Mouse (Mus musculus) adrenal gland, adult (tissue): Measurements from ENCODE around the gene Omt2a.
A peak's percentile ranks its signal among the peaks of the same experiment; 100 is the strongest.
"Not testable (repeated sequence)": the region's sequence is repeated elsewhere in the genome, so short reads cannot be mapped to it uniquely, and the experiment has no call there.

Experiments used
- DNase-seq, 2 experiments: peaks; one replicate each; pipeline ENCODE4 v3.0.0; 2022 to 2023; ENCODE audit warnings: low spot score in 1 of 2; ENCODE audit not compliant: inconsistent age in 2 of 2

The Omt2a gene

DNA sequence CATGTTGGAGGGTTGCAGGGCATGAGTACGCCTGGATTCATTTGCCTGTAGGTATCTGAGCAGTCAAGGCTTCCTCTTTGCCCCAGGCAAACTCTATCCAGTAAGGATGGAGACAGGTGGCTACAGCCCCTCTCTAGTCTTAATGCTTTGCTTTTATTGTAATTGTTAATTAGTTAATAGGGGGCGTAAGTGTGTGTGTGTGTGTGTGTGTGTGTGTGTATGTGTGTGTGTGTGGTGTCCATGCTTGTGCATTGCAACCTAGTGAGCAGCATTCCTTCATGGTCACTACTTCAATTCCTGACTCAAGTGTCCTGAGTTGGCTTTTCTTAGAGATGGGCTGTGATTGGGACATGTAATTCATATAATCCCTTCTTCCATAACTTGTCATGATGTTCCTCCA is at the start of gene Omt2a:
Omt2a (minus strand) TSS at position 101 of the 400 bp plus-strand sequence.
- no peak for DNase-seq

DNA sequence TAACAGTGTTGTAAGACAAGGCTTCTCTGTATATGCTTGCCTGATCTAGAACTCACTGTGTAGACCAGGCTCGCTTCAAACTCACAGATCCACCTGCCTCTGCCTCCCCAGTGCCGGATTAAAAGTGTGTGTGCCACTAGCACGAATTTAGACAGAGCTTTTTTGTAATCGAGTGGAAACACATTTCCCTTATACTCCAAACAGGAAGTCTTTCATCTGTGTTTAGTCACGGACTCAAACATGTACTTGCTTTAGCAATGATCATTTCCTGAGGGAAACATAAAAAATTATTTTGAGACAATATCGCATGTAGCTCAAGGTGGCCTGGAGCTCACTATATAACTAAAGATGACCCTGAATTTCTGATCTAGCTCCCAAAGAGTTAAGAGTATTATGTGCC is 48.8 kb upstream of the Omt2a start:
- no peak for DNase-seq

DNA sequence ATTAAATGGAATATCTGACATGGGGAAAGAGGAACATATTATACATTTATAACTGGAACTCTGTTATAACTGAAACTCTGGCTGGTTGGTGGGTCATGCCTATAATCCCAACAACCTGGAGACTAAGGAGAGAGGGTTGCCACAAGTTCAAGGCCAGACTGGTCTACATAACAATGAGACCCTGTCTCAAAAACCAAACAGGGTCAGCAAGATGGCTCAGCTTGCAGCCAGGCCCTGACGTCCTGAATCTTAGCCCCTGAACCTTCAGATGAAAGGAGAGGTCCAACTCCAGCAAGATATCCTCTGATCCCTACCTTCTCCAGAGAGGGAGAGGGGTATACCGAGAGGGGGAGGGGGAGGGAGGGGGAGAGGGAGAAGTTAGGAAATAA is 45.9 kb upstream of the Omt2a start:
- DNase-seq: no peak

- no peak for DNase-seq
Measured at GRCm38 (mm10) chr9:78359750-78360483, 45.3 kb upstream of the Omt2a start.

GRCm38 (mm10) chr9:78358053-78358452 is 43.5 kb upstream of the Omt2a start:
- DNase-seq: peak; percentile 47 to 80

GRCm38 (mm10) chr9:78355611-78356010 is 41.0 kb upstream of the Omt2a start, which contains the start of gene Gsta2:
TSS of gene Gsta2 (minus strand) at chr9:78355788.
- no peak for DNase-seq

DNA sequence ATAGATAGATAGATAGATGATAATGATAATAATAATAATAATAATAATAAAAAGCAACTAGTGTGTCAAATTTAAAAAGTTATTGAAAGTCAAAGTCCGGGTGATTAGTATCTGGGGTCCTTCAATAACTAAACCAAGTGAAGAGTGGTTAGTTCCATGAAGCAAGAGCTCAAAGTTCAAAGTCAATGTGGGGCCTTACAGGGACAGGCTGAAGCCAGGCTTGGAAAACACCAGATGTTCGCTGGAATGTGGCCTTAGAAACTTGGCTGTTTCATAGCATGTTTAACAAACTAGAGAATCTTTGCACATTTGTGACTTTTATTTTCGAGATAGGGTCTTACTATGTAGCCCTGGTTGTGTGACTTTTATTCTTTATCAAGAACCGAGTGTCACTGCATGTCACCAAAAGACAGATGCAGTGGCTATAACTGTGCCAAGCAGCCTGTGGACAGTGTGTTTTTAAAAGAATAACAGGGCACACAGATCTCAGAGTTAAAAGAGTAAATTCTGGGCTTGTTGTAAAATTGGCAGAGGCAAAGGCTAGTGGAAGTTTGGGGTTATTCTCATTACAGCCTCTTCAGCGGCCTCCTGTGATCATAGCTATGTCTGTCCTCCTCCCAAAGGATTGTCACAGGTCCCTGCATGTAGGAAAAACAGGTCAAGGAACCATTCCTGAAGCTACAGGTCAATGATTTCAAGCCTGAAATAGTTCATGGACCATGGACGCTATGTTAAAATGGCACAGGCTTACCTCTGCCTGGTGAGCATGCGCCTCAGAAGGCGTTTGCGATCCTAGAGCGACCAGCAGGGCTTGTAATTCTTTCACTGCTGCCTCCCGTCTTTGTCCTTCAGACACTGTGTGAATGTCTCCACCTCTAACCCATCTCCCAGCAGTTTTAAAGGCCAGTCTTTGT is 40.3 kb upstream of the Omt2a start:
- no peak for DNase-seq

DNA sequence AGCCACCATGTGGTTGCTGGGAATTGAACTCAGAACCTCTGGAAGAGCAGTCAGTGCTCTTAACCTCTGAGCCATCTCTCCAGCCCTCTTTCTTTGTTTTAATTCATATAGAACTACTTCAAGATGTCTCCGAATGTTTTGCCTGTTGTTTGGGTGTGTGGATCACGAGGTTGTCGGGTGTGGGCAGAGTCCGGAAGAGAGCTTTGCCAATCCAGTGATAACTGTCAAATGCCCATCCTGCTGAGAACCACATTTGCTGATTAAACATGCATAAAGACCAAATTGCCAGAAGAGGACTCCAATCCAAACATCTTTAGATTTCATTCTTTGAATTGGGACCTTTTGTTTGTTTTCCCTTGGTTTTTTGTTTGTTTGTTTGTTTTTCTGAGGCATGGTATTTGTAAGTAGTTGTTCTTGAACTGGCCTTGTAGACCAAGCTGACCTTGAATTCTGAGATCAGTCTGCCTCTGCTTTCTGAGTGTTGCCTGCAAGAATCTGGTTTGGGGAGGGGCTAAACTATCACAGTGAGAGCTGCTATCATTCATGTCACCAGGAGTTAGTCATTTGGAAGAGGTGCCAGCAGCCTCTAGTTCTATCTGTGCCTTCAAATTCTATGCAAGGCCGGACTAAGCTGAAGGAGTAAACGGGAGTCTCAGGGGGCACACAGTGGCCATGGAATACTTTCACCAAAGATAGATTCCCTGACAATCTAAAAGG is 37.1 kb upstream of the Omt2a start:
- peak; percentile 46 to 70 for DNase-seq

DNA sequence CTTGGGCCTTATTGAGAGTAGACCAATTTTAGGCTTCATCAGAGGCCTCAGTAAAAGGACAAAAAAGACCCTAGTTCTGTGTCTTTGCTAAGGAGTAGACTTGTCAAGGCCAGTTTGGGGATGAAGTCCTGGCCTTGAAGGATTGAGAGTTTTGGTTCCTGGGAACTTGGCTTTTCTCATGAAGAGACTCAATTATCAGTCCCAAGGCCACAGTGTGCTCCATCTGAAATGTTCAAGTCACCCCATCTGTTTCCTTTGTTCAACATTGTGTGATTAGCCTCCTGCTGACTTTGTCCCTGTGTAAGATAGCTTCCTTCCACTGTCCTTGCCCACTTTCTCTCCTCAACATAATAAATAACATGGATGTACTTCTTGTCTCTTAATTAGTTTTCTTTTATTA is 35.4 kb upstream of the Omt2a start:
- not testable (repeated sequence) for DNase-seq

DNA sequence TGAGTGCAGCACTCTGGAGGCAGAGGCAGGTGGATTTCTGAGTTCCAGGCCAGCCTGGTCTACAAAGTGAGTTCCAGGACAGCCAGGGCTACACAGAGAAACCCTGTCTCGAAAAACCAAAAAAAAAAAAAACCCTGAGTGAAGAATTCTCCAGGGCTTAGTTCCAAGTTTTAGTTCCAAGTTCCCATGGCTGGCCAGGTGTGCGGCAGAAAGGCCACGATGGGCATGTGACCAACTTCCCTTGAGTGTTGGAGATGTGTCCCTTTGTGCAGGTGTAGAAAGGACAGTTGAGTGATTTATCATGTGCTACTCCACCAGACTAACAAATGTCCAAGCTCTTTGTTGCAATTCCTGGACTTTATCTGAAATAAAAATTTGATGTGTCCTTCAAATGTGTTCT is 34.5 kb upstream of the Omt2a start:
- DNase-seq: not testable (repeated sequence)

GRCm38 (mm10) chr9:78348206-78349004 is 33.8 kb upstream of the Omt2a start:
- peak; percentile 40 to 88 for DNase-seq

- no peak for DNase-seq
Measured at GRCm38 (mm10) chr9:78347004-78347403, 32.4 kb upstream of the Omt2a start.

DNA sequence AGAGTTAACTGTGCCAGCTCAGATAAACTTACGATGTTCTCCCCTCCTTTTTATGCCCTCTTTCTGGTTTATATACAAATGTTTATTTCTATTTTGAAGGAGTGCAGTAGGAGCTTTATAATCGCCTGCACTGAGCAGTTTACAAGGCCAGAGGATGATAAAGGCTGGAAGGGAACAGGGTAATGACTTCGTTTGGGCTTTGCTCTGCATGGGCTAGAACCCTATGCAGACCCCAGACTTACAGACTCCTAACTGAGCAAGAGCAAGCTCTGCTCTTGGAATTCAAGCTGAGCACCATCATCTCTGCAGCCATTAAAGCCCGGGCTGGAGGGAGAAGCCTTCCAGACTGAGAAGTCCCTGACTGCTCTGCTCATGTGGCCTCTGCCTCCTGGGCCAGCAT is 30.6 kb upstream of the Omt2a start:
- not testable (repeated sequence) for DNase-seq

- DNase-seq: not testable (repeated sequence)
Measured at GRCm38 (mm10) chr9:78343055-78343454, 28.5 kb upstream of the Omt2a start.

DNA sequence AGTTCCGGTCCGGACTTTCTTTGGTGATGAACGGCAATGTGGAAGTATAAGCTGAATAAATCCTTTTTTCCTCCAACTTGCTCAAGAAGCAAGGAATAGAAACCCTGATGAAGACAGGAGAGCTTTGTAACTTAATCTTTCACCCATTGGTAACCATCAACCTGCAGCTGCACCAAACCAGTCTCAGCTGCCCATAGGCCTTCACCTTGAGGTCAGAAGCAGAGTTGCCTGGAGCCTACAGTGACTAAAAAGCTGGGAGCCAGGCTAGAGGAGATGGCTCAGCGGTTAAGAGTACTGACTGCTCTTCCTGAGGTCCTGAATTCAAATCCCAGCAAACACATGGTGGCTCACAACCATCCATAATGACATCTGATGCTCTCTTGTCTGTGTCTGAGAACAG is 27.9 kb upstream of the Omt2a start:
- not testable (repeated sequence) for DNase-seq

DNA sequence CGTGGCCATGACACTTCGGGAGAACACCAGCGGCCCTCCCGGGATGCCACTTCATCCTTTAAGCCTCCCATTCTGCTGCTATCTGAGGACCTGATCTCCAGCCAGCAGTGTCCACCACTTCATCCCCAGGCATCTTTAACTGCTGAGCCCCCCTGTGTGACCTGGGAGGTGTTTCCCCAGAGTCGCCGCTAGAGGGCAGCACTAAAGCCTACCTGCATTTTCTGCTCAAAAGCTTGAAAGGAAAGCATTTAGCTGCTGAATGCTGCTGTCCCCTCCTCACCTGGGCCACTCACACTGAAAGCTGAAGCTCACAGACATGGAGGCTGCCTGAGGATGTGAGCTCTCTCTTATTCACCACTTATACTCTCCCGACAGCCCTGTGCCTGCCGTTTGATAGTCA is 25.7 kb upstream of the Omt2a start:
- DNase-seq: peak; percentile 22 to 67

DNA sequence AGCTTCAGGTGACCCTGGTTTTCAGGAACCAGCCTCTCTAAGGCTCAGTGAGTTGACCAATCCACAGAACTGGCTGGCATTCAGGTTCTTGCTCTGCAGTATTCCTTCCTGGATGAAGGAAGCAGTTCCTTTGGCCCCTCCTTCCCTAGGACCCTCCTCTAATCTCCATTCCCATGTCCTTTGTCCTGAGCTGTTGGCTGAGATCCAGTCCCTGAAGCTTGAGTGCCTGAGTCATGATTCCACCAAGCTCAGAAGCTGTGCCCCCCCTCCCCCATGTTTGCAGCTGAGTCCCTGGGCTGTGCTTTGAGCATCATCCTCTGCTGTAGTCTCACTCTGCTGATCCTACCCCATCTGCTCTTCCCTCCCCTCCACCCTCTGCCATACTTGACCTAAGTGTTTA is 22.5 kb upstream of the Omt2a start:
- DNase-seq: not testable (repeated sequence)

GRCm38 (mm10) chr9:78327289-78327688 is 12.7 kb upstream of the Omt2a start, which contains the start of gene Omt2b:
TSS of gene Omt2b (plus strand) at chr9:78327589.
- DNase-seq: not testable (repeated sequence)

- peak; percentile 10 to 41 for DNase-seq
Measured at GRCm38 (mm10) chr9:78319499-78319898, 4.9 kb upstream of the Omt2a start.

- not testable (repeated sequence) for DNase-seq
Measured at GRCm38 (mm10) chr9:78308122-78308521, 6.5 kb downstream of the Omt2a start.
